Mouse (Mus musculus) forebrain, embryonic 12.5 days (tissue): ENCODE results near the gene Slc27a3. TPM values are rescaled to one million over a fixed set of nuclear protein-coding genes. Genes with fewer than 3 reads are reported as not detected.
"Not testable (repeated sequence)": the region's sequence is repeated elsewhere in the genome, so short reads cannot be mapped to it uniquely, and the experiment has no call there.

ENCODE experiments used
- ATAC-seq: fragments of 200-750 bp; cut with Nextera tagmentation; 2 replicates; pipeline ENCODE4 v1.8.0; 2017; ENCODE audit warnings: moderate TSS enrichment; ENCODE audit not compliant: low FRiP score
- H3K27ac ChIP-seq: fragments of 300-500 bp; sonication (generic); 2 replicates; pipeline ENCODE4 v1.5.1; 2016; ENCODE audit warnings: mild to moderate bottlenecking
- H3K27me3 ChIP-seq: fragments of 300-500 bp; sonication (generic); 2 replicates; pipeline ENCODE4 v1.6.1; 2016; ENCODE audit warnings: mild to moderate bottlenecking
- H3K36me3 ChIP-seq: fragments of 300-500 bp; sonication (generic); replicated peaks from 2 replicates; pipeline ENCODE4 v1.6.1; 2016; ENCODE audit warnings: mild to moderate bottlenecking
- H3K4me1 ChIP-seq: fragments of 300-500 bp; sonication (generic); 2 replicates; pipeline ENCODE4 v1.6.1; 2016
- H3K4me2 ChIP-seq: fragments of 300-500 bp; sonication (generic); 2 replicates; pipeline ENCODE4 v1.6.1; 2016; ENCODE audit warnings: mild to moderate bottlenecking, moderate library complexity
- H3K4me3 ChIP-seq: fragments of 300-500 bp; sonication (generic); replicated peaks from 2 replicates; pipeline ENCODE4 v1.5.1; 2016; ENCODE audit warnings: mild to moderate bottlenecking
- H3K9ac ChIP-seq: fragments of 300-500 bp; sonication (generic); 2 replicates; pipeline ENCODE4 v1.6.1; 2016; ENCODE audit warnings: mild to moderate bottlenecking
- H3K9me3 ChIP-seq: fragments of 300-500 bp; sonication (generic); 2 replicates; pipeline ENCODE4 v1.6.1; 2016
- whole genome bisulfite sequencing: fragments of 180-500 bp; shearing (Covaris S2); methylation state at CpG from one replicate; pipeline ENCODE4 v1.1.7; 2016; 5-methylcytosine and 5-hydroxymethylcytosine counted together
- polyA plus RNA-seq: library from polyadenylated mRNA; unstranded; fragments of >200 nt; fragmentation: Nextera tagmentation; extraction: Ambion mirVana; gene quantifications from 2 replicates; pipeline ENCODE4 v1.2.1, GENCODE M21; 2016

Gene Slc27a3
- polyA plus RNA-seq, 1 experiment from 2014 or later, result 18.3 TPM

DNA sequence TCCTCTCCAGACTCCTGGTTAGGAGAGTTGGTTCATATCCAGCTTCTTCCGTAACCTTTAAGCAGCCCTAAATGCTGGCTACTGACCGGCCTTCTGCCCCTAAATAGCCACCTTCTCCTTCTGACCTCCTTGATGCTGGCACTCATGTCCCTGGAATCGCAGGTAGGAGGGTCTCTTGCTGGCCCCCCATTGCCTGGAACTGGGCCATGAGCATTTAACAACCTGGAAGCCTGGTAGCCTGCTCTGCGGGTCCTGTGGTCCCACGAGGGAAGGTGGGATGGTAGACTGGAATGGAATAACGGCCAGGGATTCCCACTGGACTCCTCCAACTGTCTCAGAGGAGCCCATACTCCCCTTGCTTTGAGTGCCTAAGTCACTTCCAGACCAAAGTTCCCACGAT is 17.9 kb downstream of the Slc27a3 start:
- WGBS, result 79% methylated on average over 7 of the region's 7 CpGs
- H3K27me3 ChIP-seq, result no peaks in the 10 kb centered on the region

DNA sequence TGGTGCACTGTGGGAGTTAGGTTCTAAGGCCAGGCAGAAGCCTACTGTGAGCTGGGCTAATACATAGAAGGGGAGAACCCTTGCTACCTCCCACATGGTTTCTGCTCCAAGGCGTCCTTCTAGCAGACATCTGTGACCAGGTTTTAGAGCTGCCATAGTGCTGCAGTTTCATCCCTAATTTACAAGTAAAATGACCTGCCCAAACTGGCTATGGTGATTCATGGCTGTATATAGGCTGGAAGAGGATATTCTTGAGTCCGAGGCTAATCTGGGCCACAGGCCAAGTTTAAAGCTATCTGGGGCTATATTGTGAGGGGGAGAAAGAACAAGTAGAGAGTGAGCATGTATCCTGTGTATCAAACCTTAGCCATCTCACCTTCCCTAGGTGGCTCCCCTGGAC is 20.7 kb downstream of the Slc27a3 start:
- H3K4me2 ChIP-seq, result no peak overlapping the region

More for the DNA sequence above, 17.9 kb downstream of the Slc27a3 start:
- Histone ChIP-seq H3K27ac (no peak overlapping the region), H3K4me1 (peaks cover 8% of the 10 kb centered on the region; the same call in 1 of the 2 replicates), H3K9ac (no peak overlapping the region), H3K4me2 (no peak overlapping the region), H3K9me3 (no peaks in the 10 kb centered on the region), H3K36me3 (no peaks in the 10 kb centered on the region), H3K4me3 (no peak overlapping the region)
- no peak for ATAC-seq

GRCm38 (mm10) chr3:90367001-90367632 is 22.6 kb downstream of the Slc27a3 start:
- no peak for ATAC-seq
- H3K4me1 ChIP-seq, result no peaks in the 10 kb centered on the region
- 90% methylated on average over 5 of the region's 5 CpGs for WGBS

More for the DNA sequence above, 20.7 kb downstream of the Slc27a3 start:
- Histone ChIP-seq H3K4me1 (no peaks in the 10 kb centered on the region), H3K4me3 (no peak overlapping the region), H3K27ac (no peak overlapping the region), H3K27me3 (no peaks in the 10 kb centered on the region), H3K9me3 (no peaks in the 10 kb centered on the region), H3K9ac (no peak overlapping the region), H3K36me3 (0 out of 2 replicates have a peak, but pooled peaks cover 2% of the 10 kb centered on the region)
- WGBS, result 58% methylated on average over 2 of the region's 2 CpGs
- no peak for ATAC-seq

GRCm38 (mm10) chr3:90362346-90362745 is 27.4 kb downstream of the Slc27a3 start:
- 86% methylated on average over 2 of the region's 2 CpGs for WGBS

More at GRCm38 (mm10) chr3:90367001-90367632, 22.6 kb downstream of the Slc27a3 start:
- H3K27ac ChIP-seq, result no peak overlapping the region
- no peaks in the 10 kb centered on the region for H3K9me3 ChIP-seq
- no peak overlapping the region for H3K4me2 ChIP-seq
- H3K36me3 ChIP-seq, result 0 out of 2 replicates have a peak, but pooled peaks cover 3% of the 10 kb centered on the region
- H3K27me3 ChIP-seq, result no peaks in the 10 kb centered on the region
- no peak overlapping the region for H3K4me3 ChIP-seq
- H3K9ac ChIP-seq, result no peak overlapping the region

DNA sequence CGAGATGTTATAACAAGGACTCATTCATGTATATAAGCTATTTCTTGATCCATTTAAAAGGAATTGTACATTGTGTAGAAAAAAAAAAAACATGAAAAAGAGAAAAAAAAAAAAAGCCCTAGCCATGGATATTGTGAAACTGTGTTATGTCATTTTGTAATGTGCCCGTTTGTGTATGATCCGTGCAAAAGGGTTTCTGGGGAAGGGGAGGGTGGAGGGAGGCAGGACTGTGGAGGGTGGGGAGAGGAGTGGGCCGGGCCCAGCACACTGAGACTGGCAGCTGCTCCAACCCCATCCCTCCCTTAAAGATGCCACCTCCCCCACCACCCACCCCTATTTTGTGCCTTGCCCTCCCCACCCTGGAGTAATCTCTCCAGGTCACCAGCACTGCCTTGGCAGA is 28.3 kb downstream of the Slc27a3 start:
- Histone ChIP-seq H3K9me3 (no peaks in the 10 kb centered on the region), H3K36me3 (peaks cover 47% of the 10 kb centered on the region), H3K4me2 (no peak overlapping the region), H3K27me3 (no peaks in the 10 kb centered on the region), H3K27ac (no peak overlapping the region), H3K4me3 (no peak overlapping the region), H3K9ac (no peak overlapping the region), H3K4me1 (no peaks in the 10 kb centered on the region)
- ATAC-seq, result no peak
- WGBS, result 92% methylated on average over 4 of the region's 4 CpGs

More at GRCm38 (mm10) chr3:90362346-90362745, 27.4 kb downstream of the Slc27a3 start:
- Histone ChIP-seq H3K27me3 (no peaks in the 10 kb centered on the region), H3K4me1 (no peaks in the 10 kb centered on the region), H3K36me3 (peaks cover 38% of the 10 kb centered on the region), H3K27ac (no peak overlapping the region), H3K9me3 (no peaks in the 10 kb centered on the region), H3K4me3 (no peak overlapping the region), H3K4me2 (no peak overlapping the region), H3K9ac (no peak overlapping the region)
- no peak for ATAC-seq

DNA sequence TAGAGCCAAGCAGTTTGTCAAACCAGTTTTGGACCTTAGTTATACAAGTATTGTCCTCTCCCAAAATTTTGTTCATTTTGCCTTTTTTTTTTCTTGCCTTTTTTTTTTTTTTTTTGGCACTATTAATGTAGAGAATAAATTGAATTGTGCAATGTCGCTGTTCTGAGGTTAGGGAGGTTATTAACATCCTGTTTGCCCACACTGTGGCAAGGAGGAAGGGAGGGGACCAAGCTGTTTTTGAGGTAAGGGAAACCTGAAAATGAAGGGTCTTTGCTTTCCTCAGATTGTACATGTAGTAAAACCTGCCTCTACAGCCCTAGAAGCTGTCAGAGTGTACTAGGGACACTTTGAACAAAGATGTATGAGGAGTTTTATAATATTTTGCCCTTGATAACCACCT is 30.5 kb downstream of the Slc27a3 start:
- no peaks in the 10 kb centered on the region for H3K9me3 ChIP-seq
- H3K4me2 ChIP-seq, result no peak overlapping the region
- ATAC-seq, result no peak
- no peak overlapping the region for H3K9ac ChIP-seq
- 89% methylated on average over 1 of the region's 1 CpGs for WGBS
- H3K36me3 ChIP-seq, result peaks cover 68% of the 10 kb centered on the region
- no peaks in the 10 kb centered on the region for H3K4me1 ChIP-seq
- H3K27me3 ChIP-seq, result no peaks in the 10 kb centered on the region
- no peak overlapping the region for H3K27ac ChIP-seq
- no peak overlapping the region for H3K4me3 ChIP-seq

DNA sequence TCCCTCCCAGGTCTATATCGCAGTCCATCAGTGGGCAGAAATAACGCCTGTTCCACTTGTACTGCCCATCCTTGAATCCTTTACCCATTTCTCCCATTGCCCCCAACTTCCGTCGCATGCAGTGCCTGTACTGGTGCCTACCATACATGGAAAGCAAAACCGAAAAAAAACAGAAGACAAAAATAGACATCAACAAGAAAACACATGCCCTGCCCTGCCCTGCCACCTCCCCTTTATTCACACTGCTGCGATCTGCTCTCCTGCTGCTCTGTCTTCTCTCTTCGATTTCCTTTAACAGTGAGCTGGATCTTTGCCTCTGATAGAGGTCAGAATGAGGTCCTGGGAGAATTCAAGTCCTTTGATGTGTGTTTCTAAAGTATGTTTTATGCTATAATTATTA is 31.8 kb downstream of the Slc27a3 start:
- Histone ChIP-seq H3K4me2 (no peak overlapping the region), H3K4me3 (no peak overlapping the region), H3K9ac (no peak overlapping the region), H3K9me3 (no peaks in the 10 kb centered on the region), H3K36me3 (peaks cover 78% of the 10 kb centered on the region), H3K27ac (no peak overlapping the region), H3K4me1 (no peaks in the 10 kb centered on the region), H3K27me3 (no peaks in the 10 kb centered on the region)
- ATAC-seq, result no peak
- WGBS, result 89% methylated on average over 7 of the region's 7 CpGs

DNA sequence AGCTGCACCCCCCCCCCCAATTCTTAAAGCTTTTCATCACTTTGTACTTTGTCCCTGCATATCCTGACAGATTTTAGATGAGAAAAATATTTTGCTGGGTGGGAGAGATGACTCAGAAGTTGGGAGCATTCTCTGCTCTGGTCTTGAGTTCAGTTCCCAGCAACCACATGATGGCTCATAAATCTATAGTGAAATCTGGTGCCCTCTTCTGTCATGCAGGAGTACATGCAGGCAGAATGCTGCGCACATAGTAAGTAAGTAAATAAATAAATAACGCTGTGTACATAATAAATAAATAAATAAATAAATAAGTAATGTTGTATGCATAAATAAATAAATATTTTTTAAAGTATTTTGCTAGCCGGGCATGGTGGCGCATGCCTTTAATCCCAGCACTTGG is 41.9 kb downstream of the Slc27a3 start:
- H3K27ac ChIP-seq, result no peak overlapping the region
- no peaks in the 10 kb centered on the region for H3K9me3 ChIP-seq
- H3K27me3 ChIP-seq, result no peaks in the 10 kb centered on the region
- 95% methylated on average over 4 of the region's 4 CpGs for WGBS
- peaks cover 54% of the 10 kb centered on the region for H3K36me3 ChIP-seq
- H3K9ac ChIP-seq, result no peak overlapping the region
- H3K4me2 ChIP-seq, result no peak overlapping the region
- no peaks in the 10 kb centered on the region for H3K4me1 ChIP-seq
- no peak overlapping the region for H3K4me3 ChIP-seq
- ATAC-seq, result no peak

DNA sequence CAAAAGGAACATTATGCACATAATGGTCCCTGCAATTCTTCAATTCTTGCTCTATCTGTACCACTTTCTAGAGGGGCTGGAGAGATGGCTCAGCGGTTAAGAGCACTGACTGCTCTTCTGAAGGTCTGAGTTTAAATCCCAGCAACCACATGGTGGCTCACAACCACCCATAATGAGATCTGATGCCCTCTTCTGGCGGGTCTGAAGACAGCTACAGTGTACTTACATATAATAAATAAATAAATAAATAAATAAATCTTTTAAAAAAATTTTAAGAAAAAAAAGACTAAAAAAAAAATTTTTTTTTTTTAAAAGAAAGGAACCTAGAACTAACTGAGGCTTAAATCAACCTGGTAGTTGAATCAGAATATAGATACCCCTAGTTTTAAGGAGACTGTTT is 46.9 kb downstream of the Slc27a3 start:
- WGBS, result 60% methylated on average over 2 of the region's 2 CpGs
- not testable (repeated sequence) for ATAC-seq, H3K27me3 ChIP-seq

GRCm38 (mm10) chr3:90340177-90340576 is 49.6 kb downstream of the Slc27a3 start:
- no peak overlapping the region for H3K4me3 ChIP-seq
- peaks cover 8% of the 10 kb centered on the region; the same call in 1 of the 2 replicates for H3K4me1 ChIP-seq
- no peaks in the 10 kb centered on the region for H3K9me3 ChIP-seq
- no peaks in the 10 kb centered on the region for H3K27me3 ChIP-seq
- no peak overlapping the region for H3K4me2 ChIP-seq
- H3K27ac ChIP-seq, result no peak overlapping the region
- H3K9ac ChIP-seq, result no peak overlapping the region
- no peak for ATAC-seq
- H3K36me3 ChIP-seq, result peaks cover 15% of the 10 kb centered on the region

More for the DNA sequence above, 46.9 kb downstream of the Slc27a3 start:
- H3K4me2 ChIP-seq, H3K4me1 ChIP-seq, H3K4me3 ChIP-seq, H3K9ac ChIP-seq, H3K9me3 ChIP-seq, H3K27ac ChIP-seq: not testable (repeated sequence)
- H3K36me3 ChIP-seq, result peaks cover 32% of the 10 kb centered on the region

DNA sequence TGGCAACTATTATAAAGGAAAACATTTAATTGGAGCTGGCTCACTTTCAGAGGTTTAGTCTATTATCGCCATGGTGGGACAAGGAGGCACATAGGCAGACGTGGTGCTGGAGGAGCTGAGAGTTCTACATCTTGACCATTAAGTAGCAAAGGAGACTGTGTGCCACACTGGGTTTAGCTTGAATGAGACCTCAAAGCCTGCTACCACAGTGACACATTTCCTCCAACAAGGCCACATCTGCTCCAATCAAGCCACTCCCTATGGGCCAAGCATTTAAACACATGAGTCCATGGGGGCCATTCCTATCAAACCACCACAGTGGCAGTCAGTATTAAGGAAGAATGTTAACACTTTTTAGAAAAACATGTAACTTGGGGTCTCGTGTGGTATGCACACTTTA is 51.5 kb downstream of the Slc27a3 start:
- Histone ChIP-seq H3K9me3 (no peaks in the 10 kb centered on the region), H3K4me2 (no peak overlapping the region), H3K27me3 (no peaks in the 10 kb centered on the region), H3K4me3 (no peak overlapping the region), H3K9ac (no peak overlapping the region), H3K36me3 (peaks cover 18% of the 10 kb centered on the region), H3K27ac (no peak overlapping the region), H3K4me1 (peaks cover 8% of the 10 kb centered on the region; the same call in 1 of the 2 replicates)
- WGBS, result 78% methylated on average over 3 of the region's 3 CpGs
- ATAC-seq, result no peak

DNA sequence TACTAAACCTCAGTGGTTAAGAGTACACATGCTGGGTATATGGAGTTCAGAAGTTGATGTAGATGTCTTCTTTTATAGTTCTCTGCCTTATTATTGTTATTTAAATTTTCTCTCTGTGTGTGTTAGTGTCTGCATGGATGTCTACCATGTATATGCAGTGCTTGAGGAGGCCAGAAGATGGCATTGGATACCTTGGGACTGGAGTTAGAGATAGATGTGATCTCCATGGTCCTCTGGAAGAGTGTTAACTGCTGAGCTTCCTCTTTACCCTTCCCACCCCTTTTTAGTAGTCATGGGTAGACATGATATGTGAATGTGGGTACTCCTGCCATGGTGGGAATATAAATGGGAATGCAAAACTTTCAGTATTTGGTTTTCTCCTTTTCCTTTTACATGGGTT is 54.2 kb downstream of the Slc27a3 start:
- no peak overlapping the region for H3K4me2 ChIP-seq
- no peak overlapping the region for H3K9ac ChIP-seq
- no peaks in the 10 kb centered on the region for H3K27me3 ChIP-seq
- no peak for ATAC-seq
- H3K4me3 ChIP-seq, result no peak overlapping the region
- no peak overlapping the region for H3K27ac ChIP-seq
- no peaks in the 10 kb centered on the region for H3K9me3 ChIP-seq
- H3K4me1 ChIP-seq, result peaks cover 8% of the 10 kb centered on the region; the same call in 1 of the 2 replicates
- peaks cover 4% of the 10 kb centered on the region; the same call in 1 of the 2 replicates for H3K36me3 ChIP-seq
